Mouse (Mus musculus): ENCODE measurements around the gene S1pr2. TPM values are rescaled to one million over a fixed set of nuclear protein-coding genes. Genes with fewer than 3 reads are reported as not detected.

S1pr2 gene
- polyA plus RNA-seq, 1 experiment from 2014 or later, result 11.4 TPM

DNA sequence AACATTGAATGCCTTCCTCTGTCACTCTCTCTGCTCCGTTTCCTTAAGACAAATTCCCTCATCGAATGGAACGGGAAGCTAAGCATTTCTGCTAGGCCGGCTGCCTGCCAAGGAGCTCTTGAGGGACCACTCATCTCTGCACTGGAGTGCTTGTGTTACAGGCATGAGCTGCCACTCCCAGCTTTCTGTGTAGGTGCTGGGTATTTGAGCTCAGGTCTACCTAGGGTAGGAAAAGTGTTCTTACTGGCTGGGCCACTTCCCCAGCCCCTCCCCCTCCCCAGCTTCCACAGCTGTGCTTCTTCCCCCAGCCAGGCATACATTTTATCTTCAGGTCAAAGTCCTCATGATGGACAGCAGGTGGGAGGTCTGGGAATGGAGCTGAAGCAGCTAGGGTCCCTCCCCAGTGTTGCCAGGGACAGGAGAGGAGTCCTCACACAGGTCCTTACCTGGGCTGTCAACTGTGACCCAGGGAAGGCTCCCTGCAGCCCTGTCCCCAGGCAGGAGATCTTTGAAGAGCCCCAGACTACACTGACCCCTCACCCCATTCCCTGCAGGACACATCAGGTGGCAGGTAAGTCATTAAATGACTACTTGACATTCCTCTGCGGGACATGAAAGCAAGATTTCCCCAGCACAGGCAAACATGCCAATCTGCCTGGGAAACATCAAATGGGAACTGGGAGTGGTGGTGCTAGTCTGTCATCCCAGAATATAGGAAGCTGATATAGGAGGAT lies 16.8 kb upstream of the S1pr2 start:
- H3K27me3 ChIP-seq (replicated peaks; ENCODE audit: control insufficient read depth, insufficient read depth, low read length), result no peaks in the 10 kb centered on the region
- no peaks in the 10 kb centered on the region for H3K9me3 ChIP-seq (ENCODE audit: control insufficient read depth)
- no peaks in the 10 kb centered on the region for H3K36me3 ChIP-seq (ENCODE audit: control insufficient read depth, insufficient read depth)
- TF ChIP-seq CTCF (IDR thresholded peaks at IDR 0.05; ENCODE audit: low read depth), result no peak
- ATAC-seq, result peak; percentile 55
- H3K4me3 ChIP-seq (ENCODE audit: low read depth, low read length), result no peak overlapping the region
- no peak overlapping the region for H3K27ac ChIP-seq (ENCODE audit: low read depth, low read length)
- H3K9ac ChIP-seq (ENCODE audit: low read depth, low read length), result no peak overlapping the region
- WGBS, result 14% methylated on average over 5 of the region's 5 CpGs
- no peak overlapping the region for H3K4me2 ChIP-seq (replicated peaks; ENCODE audit: low read depth)
- H3K4me1 ChIP-seq (replicated peaks; ENCODE audit: control insufficient read depth, insufficient read depth, low read length), result no peaks in the 10 kb centered on the region

DNA sequence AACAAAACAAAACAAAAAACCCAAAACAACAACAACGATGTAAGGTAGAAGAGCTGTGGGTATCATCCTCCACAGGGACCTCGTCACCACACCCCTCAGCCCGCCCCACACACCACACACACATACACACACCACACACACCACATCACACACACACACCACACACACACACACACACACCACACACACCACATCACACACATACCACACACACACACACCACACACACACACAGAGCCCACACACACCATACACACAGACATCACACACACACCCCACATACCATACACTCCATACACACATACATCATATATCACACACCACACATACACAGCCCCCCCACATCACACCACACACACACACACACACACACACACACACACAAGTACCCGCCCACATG lies 15.0 kb upstream of the S1pr2 start:
- no peaks in the 10 kb centered on the region for H3K36me3 ChIP-seq (ENCODE audit: control insufficient read depth, insufficient read depth)
- H3K27me3 ChIP-seq (replicated peaks; ENCODE audit: control insufficient read depth, insufficient read depth, low read length), result no peaks in the 10 kb centered on the region
- no peak for ATAC-seq
- H3K27ac ChIP-seq (ENCODE audit: low read depth, low read length), result no peak overlapping the region
- no peak for TF ChIP-seq CTCF (IDR thresholded peaks at IDR 0.05; ENCODE audit: low read depth)
- H3K4me2 ChIP-seq (replicated peaks; ENCODE audit: low read depth), result no peak overlapping the region
- 96% methylated on average over 4 of the region's 4 CpGs for WGBS
- no peaks in the 10 kb centered on the region for H3K9me3 ChIP-seq (ENCODE audit: control insufficient read depth)
- no peak overlapping the region for H3K4me3 ChIP-seq (ENCODE audit: low read depth, low read length)
- H3K4me1 ChIP-seq (replicated peaks; ENCODE audit: control insufficient read depth, insufficient read depth, low read length), result no peaks in the 10 kb centered on the region
- H3K9ac ChIP-seq (ENCODE audit: low read depth, low read length), result no peak overlapping the region

DNA sequence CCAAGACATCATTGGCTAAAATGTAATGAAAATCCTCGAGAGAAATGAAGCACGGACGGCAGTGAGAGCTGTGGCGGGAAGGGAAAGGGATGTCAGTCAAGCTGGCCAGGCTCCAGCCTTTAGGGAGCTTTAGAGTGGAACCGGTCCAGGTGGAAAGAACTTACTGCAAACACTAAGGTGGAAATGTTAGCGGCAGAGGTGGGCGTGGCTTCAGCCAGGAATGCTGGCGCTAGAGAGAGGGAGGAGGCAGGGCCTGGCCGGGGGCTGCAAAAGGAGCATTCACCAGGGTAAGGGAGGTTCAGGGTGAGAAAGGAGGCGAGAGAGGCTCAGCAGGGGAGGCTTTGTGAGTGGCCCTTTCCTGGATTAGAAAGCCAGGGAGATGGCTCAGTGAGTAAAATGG lies 14.3 kb upstream of the S1pr2 start:
- no peak overlapping the region for H3K9ac ChIP-seq (ENCODE audit: low read depth, low read length)
- H3K36me3 ChIP-seq (ENCODE audit: control insufficient read depth, insufficient read depth), result no peaks in the 10 kb centered on the region
- H3K4me3 ChIP-seq (ENCODE audit: low read depth, low read length), result no peak overlapping the region
- no peak for ATAC-seq
- no peaks in the 10 kb centered on the region for H3K27me3 ChIP-seq (replicated peaks; ENCODE audit: control insufficient read depth, insufficient read depth, low read length)
- peak overlapping the region; percentile 33 for H3K4me2 ChIP-seq (replicated peaks; ENCODE audit: low read depth)
- no peaks in the 10 kb centered on the region for H3K9me3 ChIP-seq (ENCODE audit: control insufficient read depth)
- no peak overlapping the region for H3K27ac ChIP-seq (ENCODE audit: low read depth, low read length)
- TF ChIP-seq CTCF (IDR thresholded peaks at IDR 0.05; ENCODE audit: low read depth), result no peak
- H3K4me1 ChIP-seq (replicated peaks; ENCODE audit: control insufficient read depth, insufficient read depth, low read length), result no peaks in the 10 kb centered on the region
- WGBS, result 8% methylated on average over 10 of the region's 10 CpGs

DNA sequence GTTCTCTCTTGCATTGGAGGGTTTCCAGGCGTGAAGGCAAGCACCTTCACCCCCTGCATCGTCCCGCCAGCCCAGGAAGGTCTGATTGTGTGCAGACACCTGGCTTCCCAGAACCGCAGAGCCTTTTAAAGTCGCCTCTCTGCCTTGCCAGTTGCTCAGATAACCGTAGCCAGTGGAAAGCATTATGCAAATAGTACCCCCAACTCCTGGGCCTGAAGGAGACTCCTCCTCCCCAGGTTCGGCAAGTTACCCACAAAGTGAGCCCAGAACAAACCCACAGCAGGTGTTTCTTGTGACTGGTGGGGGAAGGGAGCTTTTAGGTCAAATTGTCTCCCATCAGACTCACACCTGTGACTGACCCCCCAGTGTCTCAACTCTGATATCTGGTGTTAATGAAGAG lies 11.4 kb upstream of the S1pr2 start:
- ATAC-seq, result no peak
- no peak overlapping the region for H3K9ac ChIP-seq (ENCODE audit: low read depth, low read length)
- WGBS, result 37% methylated on average over 7 of the region's 7 CpGs
- H3K4me2 ChIP-seq (replicated peaks; ENCODE audit: low read depth), result no peak overlapping the region
- H3K27me3 ChIP-seq (replicated peaks; ENCODE audit: control insufficient read depth, insufficient read depth, low read length), result no peaks in the 10 kb centered on the region
- H3K4me1 ChIP-seq (replicated peaks; ENCODE audit: control insufficient read depth, insufficient read depth, low read length), result no peaks in the 10 kb centered on the region; the same call in 1 of the 2 replicates
- no peaks in the 10 kb centered on the region for H3K36me3 ChIP-seq (ENCODE audit: control insufficient read depth, insufficient read depth)
- H3K9me3 ChIP-seq (ENCODE audit: control insufficient read depth), result no peaks in the 10 kb centered on the region
- H3K27ac ChIP-seq (ENCODE audit: low read depth, low read length), result no peak overlapping the region
- TF ChIP-seq CTCF (IDR thresholded peaks at IDR 0.05; ENCODE audit: low read depth), result no peak
- no peak overlapping the region for H3K4me3 ChIP-seq (ENCODE audit: low read depth, low read length)

DNA sequence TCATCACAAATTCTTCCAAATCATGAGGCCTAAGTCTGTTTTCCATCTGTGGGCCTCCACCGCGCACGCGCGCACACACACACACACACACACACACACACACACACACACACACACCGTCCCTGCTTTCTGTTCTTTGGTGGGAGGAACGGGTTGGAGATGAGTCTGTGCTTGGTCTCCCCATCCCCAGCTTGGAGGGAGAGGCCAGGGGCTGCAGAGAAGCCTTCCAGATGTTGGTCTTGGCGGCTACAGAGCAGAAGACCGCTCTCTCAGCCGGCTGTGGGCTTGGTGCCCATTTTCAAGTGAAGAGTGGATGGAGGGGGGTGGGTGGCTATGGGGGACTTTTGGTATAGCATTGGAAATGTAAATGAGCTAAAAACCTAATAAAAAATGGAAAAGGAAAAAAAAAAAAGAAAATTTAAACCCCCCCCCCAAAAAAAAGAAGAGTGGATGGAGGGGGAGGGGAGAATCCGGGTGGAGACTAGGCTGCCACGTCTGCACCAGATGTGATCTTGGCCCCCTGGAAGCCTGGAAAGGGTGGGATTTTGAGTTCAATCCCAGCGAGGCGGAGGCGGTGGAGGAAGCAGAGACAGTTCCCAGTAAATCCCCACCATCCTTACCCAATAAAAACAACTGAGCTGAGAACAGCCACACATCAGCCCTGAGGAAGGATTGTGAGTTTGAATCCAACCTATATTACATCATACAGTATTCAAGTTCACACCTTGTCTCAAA lies 10.5 kb upstream of the S1pr2 start:
- no peak overlapping the region; the same call in 1 of the 2 replicates for H3K27ac ChIP-seq (ENCODE audit: low read depth, low read length)
- WGBS, result 58% methylated on average over 15 of the region's 15 CpGs
- no peak for TF ChIP-seq CTCF (IDR thresholded peaks at IDR 0.05; ENCODE audit: low read depth)

DNA sequence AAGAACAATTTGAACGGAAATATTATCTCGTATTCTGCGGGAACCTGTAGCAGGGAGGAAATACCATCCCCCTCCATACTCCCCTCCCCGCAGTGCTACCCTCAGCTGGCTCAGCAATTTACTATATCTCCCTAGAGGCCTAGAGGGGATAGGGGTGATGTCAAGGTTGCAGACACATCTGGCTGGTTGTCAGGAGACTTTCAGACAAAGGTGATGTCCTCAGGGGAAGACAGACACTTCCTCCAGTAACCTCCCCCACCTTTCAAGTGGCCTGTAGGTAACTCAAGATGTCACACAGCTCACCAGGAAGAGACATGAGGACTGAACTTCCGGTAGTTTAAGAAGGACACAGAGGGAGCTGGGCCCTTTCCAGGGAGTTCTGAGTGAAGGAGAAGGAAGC lies 6.6 kb upstream of the S1pr2 start:
- no peaks in the 10 kb centered on the region for H3K36me3 ChIP-seq (ENCODE audit: control insufficient read depth, insufficient read depth)

More for the DNA sequence above, 10.5 kb upstream of the S1pr2 start:
- no peaks in the 10 kb centered on the region for H3K36me3 ChIP-seq (ENCODE audit: control insufficient read depth, insufficient read depth)
- 0 out of 2 replicates have a peak, but pooled peaks have one; percentile 37 for ATAC-seq
- H3K27me3 ChIP-seq (replicated peaks; ENCODE audit: control insufficient read depth, insufficient read depth, low read length), result no peaks in the 10 kb centered on the region
- H3K4me1 ChIP-seq (replicated peaks; ENCODE audit: control insufficient read depth, insufficient read depth, low read length), result no peaks in the 10 kb centered on the region; the same call in 1 of the 2 replicates
- H3K9ac ChIP-seq (ENCODE audit: low read depth, low read length), result no peak overlapping the region
- no peak overlapping the region for H3K4me3 ChIP-seq (ENCODE audit: low read depth, low read length)
- H3K9me3 ChIP-seq (ENCODE audit: control insufficient read depth), result no peaks in the 10 kb centered on the region
- no peak overlapping the region for H3K4me2 ChIP-seq (replicated peaks; ENCODE audit: low read depth)

More for the DNA sequence above, 6.6 kb upstream of the S1pr2 start:
- 54% methylated on average over 5 of the region's 5 CpGs for WGBS
- H3K9me3 ChIP-seq (ENCODE audit: control insufficient read depth), result no peaks in the 10 kb centered on the region
- H3K27ac ChIP-seq (ENCODE audit: low read depth, low read length), result no peak overlapping the region
- H3K4me2 ChIP-seq (replicated peaks; ENCODE audit: low read depth), result no peak overlapping the region
- no peak overlapping the region for H3K9ac ChIP-seq (ENCODE audit: low read depth, low read length)
- TF ChIP-seq CTCF (IDR thresholded peaks at IDR 0.05; ENCODE audit: low read depth), result no peak
- no peak overlapping the region for H3K4me3 ChIP-seq (ENCODE audit: low read depth, low read length)
- no peaks in the 10 kb centered on the region for H3K27me3 ChIP-seq (replicated peaks; ENCODE audit: control insufficient read depth, insufficient read depth, low read length)
- ATAC-seq, result no peak
- no peaks in the 10 kb centered on the region; the same call in 1 of the 2 replicates for H3K4me1 ChIP-seq (replicated peaks; ENCODE audit: control insufficient read depth, insufficient read depth, low read length)

Data from intestine, postnatal 0 days (tissue).